Mouse (Mus musculus) heart, postnatal 14 days (tissue): Measurements from ENCODE around the gene Gnao1. TPM values are rescaled to one million over a fixed set of nuclear protein-coding genes. Genes with fewer than 3 reads are reported as not detected.

Source experiments
- DNase-seq, 2 experiments: peaks; one replicate each; pipeline ENCODE4 v3.0.0; 2021 to 2022
- intact Hi-C: fragments of 180-260 bp; cut with DNase I; formaldehyde crosslinking; loops from one replicate; pipeline ENCODE4 v1.15.1; 2025
- total RNA-seq, 2 experiments: library from RNA; stranded (reverse); gene quantifications; 2 replicates each; pipeline ENCODE4 v1.2.3; 2021

Gene Gnao1
- total RNA-seq, 2 experiments from 2014 or later = 20.0 to 26.8 TPM

DNA sequence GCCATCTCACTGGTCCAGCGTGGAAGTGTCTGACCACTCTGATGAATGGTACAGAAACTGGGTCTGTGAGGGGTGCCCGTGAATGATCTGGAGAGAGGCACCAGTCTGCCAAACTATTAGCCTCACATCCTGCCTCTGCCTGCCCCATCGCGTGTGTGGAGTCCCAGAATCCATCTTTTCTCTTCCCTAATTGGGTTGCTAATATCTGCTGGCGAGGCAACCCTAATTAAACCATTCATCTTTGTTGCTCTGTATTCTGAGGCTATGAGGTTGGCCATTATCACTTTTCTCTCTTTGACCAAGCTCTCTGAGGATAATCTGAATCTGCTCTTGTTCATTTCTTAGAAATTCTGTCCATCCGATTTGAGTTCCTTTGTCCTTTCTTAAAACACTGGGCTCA lies 121.6 kb downstream of the Gnao1 start:
- intact Hi-C loops = loop anchor here (5.0 kb wide), 2 partner anchors 119 to 339 kb away; no protein-coding TSS in a partner anchor
- DNase-seq = no peak

DNA sequence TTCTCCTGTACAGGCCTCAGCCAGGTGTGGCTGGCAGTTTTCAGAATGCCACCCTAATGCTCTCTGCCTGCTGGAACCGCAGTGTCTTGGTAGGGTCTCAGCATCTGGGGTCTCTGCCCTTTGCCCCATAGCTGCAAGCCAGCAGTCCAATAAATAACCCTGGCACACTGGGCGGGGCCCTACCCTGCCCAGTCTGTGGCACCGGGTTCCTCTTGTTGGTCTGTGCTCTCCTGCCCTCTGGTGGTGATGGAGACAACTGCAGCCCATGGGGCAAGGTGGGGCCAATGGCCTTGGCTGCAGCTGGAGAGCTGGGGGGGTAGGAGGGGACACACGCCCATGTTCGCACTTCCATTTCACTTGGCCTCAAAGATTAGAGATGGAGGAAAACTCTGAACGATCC lies 123.1 kb downstream of the Gnao1 start:
- intact Hi-C loops = loop anchor here (2.0 to 5.0 kb wide), 3 partner anchors 121 to 341 kb away; no protein-coding TSS in a partner anchor

DNA sequence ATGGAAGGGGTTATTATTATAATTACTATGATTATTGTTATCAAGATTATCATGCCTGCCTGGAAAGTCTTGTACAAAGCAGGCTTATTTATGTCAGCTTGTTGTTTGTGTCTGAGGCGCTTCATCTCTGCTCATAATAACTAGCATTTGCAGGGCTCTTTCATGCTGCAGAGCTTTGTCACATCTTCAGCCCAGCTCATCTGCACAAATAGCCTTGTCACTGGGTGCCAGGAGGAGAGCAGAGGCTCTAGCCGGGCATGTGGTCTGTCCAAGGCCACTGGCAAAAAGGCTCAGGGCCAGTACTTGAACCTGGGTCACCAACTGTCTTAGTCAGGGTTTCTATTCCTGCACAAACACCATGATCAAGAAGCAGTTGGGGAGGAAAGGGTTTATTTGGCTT lies 123.5 kb downstream of the Gnao1 start:
- intact Hi-C loops = loop anchor here (2.0 to 5.0 kb wide), 3 partner anchors 121 to 341 kb away; no protein-coding TSS in a partner anchor
- no peak for DNase-seq

More for the DNA sequence above, 123.1 kb downstream of the Gnao1 start:
- DNase-seq = peak; percentile 81 to 87

DNA sequence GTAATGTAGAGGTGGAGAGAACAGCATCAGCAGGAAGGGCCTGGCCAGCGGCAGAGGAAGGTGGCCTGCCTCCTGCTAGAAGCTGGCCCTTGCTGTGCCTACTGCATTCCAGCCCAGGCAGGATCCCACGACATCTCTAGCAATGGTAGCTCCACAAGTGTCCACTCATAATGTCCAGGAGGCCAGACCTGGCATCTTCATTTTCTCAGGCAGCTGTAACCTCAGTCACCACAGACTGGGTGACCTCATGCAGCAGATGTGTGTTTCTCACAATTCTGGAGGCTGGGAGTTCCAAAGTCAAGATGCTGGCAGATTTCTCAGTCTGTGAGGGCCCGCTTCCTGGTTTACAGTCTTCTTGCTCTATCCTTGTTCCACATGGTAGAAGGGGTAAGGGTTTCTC lies 128.4 kb downstream of the Gnao1 start:
- intact Hi-C loops = no loop called here
- DNase-seq = peak in 1 of 2 experiments; percentile 14

DNA sequence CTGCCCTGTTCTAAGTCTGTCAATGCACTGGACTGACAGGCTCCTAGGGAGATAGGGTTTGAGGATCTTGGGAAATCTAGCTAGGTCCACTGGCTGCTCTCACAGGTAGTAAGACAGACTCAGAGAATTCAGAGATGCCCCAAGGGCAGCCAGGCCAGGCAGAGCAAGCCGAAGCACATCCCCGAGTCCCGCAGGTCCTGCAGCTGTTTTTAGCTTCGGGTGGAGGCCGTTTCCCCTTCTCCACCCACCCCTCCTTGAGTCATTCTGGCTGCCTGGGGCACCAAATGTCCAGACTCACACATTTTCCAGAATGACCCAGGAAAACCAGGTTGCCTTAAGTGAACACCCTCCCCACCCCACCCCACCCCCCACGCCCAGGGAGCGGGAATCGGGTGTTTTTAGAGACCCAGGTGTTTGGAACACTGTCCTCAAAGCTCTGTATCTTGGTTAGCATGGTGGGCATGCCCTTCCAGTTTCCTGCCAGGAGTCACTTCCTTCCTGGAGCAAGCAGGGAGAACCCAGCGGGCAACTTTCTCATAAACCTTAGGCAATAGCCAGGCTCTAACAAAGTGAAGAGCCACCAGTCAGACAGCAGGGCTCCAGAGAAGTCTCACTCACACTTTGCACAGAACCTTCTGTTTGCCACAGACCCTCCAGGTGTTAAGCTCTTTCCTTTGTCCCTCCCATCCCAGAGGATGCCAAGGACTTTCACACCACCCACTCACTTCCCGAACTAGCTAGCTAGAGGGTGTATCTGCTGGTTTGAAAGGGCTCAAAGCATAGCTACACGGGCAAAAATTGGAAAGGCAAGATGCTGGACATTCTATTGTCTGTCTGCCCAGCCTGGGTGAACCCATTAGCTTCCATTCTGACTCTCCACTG lies 131.0 kb downstream of the Gnao1 start:
- intact Hi-C loops = no loop called here
- DNase-seq = no peak

DNA sequence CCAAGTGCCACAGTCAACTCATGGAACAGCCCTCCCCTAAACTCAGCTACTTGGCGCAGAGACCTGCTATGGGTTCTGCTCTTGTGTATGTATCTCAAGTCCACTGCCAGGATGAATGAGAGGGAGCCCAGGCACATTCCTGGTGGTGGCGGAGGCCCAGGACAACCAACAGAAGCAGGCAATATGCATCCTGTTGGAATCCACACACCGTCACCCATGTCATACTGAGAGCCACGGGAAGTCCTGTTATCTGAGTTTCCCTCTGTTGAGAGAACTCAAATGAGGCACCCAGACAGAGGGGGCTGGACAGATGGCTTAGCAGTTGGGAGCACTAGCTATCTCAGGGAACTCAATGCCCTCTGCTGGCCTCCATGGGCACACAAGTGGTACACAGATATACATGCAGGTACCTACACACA lies 131.9 kb downstream of the Gnao1 start:
- intact Hi-C loops = no loop called here
- peak in 1 of 2 experiments; percentile 8 for DNase-seq

DNA sequence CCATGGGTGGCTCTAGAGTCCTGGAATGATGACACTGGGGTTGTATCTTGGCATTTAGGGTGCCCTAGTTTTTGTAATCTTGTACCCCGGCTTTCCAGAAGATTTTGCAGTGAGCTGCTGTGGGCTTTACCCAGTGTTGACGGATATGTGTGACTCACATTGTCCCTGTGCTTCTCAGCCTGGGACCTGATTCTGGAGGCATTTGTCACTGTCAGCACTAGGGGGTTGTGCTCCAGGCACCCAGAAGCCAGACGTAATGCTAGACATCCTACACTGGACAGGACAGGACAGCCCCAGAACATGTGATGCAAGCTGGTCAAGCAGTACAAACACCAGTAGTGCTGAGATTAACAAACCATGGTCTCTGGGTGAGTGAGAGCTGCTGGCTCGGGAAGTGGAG lies 136.0 kb downstream of the Gnao1 start:
- no peak for DNase-seq
- intact Hi-C loops = no loop called here

DNA sequence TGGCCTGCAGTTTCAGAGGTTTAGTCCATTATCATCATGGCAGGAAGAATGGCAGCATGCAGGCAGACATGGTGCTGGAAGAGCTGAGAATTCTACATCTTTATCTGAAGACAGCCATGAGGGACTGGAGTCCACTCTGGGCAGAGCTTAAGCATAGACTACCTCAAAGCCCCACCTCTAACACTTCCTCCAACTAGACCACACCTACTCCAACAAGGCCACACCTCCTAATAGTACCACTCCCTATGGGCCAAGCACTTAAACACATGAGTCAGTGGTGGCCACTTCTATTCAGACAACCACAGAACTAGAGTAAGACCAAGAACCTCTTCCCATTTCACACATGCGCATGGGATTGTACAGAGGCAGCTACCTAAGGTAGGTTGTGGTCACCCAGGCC lies 136.6 kb downstream of the Gnao1 start:
- no peak for DNase-seq
- intact Hi-C loops = no loop called here

DNA sequence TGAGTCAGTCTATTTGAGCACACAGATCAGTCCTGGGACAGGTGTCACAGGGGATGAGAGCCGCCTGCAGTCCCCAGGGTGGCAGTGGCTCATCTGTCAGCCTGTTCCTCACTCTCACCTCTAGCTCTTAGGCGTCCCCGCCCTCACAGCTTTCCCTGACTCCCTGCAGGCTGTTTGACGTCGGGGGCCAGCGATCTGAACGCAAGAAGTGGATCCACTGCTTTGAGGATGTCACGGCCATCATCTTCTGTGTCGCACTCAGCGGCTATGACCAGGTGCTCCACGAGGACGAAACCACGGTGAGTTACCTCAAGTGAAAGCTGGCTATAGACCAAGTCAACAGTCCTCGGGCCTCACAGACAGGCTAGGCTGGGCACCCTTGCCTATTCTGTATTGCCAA lies 140.4 kb downstream of the Gnao1 start:
- no peak for DNase-seq
- intact Hi-C loops = loop anchor here (5.0 kb wide), 1 partner anchor 107 kb away; no protein-coding TSS in a partner anchor

DNA sequence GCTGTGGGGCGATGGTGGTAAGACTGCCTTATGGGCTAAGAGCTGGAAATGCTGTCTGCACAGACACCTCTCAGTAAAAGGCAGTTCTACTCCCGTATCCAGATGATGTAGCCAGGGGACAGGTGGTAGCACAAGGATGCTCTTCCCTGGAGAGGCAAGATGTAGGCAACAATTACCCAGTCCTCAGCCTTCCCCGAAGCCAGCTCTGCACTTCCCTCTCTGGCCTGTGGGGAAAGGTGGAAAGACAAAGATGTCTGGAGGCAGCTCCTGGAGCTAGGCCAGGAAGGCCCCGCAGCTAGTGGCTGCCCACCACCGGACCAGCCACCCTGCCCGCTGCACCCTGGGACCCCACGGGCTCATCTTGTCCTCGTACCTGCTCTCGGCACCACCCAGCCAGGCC lies 142.7 kb downstream of the Gnao1 start:
- intact Hi-C loops = loop anchor here (5.0 kb wide), 1 partner anchor 105 kb away; no protein-coding TSS in a partner anchor

DNA sequence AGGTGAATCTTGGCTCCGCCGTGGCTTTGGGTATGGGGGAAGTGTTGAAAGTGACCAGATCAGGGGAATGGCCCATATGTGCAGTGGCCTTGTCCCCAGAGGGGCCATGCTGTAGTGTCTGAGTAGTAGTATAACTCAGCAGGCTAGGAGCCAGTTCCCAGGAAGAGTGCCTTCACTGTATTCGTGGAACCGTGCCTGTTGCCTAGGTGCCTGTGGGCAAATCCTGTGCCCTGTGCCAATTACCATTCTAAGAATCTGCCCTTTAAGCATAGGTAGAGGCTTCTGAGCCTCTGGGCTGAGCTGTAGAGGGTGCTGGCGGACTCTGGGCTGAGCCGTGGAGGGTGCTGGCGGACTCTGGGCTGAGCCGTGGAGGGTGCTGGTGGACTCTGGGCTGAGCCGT lies 148.6 kb downstream of the Gnao1 start:
- intact Hi-C loops = no loop called here
- DNase-seq = peak; percentile 28 to 50

More for the DNA sequence above, 142.7 kb downstream of the Gnao1 start:
- DNase-seq = no peak

DNA sequence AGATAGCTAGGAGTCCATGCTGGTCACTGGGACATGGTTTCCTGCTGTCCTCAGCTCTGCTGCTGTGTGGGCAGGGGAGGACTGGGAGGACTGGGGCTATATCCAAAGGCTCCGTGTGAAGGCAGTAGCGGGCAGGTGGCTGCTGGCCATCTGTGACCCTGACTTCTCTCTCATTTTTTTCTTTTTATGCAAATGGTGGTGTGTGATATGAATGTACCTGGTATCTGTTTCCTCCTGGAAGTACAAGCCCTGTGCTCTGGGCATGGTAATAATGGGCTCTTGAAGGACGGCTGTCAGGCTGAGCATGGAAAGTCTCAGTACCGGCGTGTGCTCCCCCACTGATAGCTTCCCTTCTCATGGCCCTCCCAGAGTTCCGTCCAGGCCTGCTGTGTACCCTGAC lies 151.1 kb downstream of the Gnao1 start:
- intact Hi-C loops = no loop called here
- no peak for DNase-seq

DNA sequence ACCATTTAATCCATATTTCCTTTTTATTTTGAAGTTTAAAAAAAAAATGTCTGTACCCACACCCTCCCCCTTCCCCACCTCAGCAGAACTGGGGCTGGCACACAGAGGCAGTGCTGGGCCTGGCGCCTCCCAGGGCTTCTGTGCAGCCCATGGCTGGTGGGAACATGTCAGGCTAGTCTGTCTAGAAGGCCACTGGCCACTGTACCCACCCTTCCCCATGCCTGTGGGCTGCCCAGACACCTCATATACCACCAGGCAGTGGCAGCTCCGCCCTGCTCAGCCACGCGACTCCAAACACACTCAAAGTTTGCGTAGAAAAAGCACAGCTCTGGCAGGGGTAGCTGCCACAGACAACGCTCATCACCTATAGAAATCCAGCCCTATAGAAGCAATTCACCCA lies 158.5 kb downstream of the Gnao1 start:
- intact Hi-C loops = no loop called here

DNA sequence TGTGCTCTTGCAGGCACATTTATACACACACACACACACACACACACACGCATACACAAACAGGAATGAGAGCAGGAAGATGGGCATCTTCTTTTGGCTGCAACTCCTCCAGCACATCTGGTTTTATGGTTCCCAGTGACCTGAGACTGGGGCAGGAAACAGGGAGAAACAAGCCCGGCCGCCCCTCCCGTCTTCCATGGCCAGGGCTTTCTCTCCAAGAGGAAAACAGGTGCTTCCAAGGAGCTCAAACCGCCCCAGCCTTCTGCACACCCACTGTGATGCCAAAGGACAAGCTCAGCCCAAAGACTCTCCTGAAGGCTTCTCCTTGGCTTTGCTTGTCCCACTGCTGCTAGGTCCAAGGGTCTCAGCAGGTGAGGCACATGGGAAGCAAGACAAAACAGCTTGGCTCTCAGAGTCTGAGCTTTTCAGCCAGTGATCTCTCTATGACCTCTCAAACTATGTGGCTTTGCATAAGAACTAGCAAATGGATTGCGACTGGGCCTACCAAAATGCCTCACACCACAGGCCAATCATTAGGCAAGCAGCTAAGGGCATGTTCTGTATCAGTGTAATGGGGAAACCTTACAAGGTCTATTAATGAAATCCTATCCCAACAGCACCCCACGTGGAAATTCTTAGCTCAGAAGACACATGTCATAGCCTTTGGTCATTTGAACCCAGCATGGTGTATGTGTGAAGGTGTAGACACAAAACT lies 160.0 kb downstream of the Gnao1 start:
- intact Hi-C loops = no loop called here
- no peak for DNase-seq

More for the DNA sequence above, 158.5 kb downstream of the Gnao1 start:
- no peak for DNase-seq

DNA sequence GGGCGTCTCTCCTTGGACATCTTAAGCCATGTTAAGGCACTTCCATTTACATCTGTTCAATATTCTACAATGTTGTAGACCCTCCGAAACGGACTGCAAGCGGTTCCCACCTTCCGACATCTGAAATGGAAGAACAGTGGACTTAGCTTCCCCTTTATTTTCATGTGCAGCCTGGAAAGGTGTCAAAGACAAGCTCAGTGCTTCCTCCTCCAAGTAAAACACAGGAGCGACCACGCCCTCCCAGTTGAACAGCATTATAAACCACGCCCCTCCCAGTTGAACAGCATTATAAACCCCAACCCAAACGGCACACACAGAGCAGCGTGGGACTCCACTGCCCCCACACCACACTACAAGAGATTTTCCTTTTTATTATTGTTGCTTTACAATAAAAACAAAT lies 161.7 kb downstream of the Gnao1 start:
- DNase-seq = no peak
- intact Hi-C loops = no loop called here

DNA sequence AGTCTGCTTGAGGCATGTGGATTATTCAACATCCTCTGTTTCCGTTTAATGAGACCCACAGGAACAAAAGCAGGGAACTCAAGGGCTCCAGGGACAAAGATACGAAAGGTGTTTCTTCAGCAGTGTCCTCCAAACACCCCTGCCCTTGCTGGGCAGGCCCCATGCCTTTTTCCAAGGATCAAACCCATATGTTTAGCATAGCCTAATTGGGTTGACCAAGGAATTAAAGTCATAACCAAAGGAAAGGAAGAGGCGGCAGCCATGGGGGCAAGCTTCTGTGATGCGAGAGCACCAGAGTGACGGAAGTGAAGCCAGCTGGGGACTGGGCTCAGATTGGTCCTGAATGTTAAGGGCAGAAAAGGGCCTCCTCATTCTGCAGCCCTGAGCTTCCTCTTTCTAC lies 162.4 kb downstream of the Gnao1 start:
- DNase-seq = no peak

DNA sequence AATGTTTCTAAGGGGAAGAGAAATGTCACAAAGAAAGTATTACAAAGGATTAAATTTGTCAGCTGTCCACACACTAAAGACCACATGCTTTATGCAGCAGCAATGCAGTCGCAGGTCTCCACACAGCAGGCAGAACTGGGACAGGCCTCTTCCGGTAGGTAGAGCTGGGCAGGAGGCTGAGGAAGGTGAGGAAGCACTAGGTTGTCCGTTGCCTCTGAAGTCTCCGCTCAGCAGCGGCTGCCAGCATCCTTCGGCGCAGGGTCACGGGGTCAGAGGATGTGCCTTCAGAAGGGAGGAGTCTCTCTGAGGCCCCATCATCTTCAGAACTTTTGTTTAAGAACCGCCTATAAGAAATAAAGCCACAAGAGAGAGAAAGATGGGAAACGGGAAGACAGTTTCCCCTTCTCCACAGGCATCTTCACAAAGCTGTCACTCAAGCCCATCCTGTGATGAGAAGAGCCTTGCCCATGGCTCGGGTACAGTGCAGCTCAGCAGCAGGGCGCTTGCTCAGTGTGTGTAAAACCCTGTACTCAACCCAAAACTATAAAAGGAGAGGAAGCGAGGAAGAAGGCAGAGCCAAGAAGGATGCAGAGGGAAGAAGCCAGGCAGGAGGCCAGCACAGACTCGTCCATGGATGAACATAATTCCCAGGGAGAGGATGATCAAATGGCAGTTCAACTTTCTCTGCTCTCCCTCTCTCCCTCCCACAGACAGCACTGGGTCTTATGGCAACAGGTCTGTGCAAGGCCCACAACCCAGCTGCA lies 163.4 kb downstream of the Gnao1 start:
- intact Hi-C loops = no loop called here
- DNase-seq = no peak

More for the DNA sequence above, 162.4 kb downstream of the Gnao1 start:
- intact Hi-C loops = no loop called here

DNA sequence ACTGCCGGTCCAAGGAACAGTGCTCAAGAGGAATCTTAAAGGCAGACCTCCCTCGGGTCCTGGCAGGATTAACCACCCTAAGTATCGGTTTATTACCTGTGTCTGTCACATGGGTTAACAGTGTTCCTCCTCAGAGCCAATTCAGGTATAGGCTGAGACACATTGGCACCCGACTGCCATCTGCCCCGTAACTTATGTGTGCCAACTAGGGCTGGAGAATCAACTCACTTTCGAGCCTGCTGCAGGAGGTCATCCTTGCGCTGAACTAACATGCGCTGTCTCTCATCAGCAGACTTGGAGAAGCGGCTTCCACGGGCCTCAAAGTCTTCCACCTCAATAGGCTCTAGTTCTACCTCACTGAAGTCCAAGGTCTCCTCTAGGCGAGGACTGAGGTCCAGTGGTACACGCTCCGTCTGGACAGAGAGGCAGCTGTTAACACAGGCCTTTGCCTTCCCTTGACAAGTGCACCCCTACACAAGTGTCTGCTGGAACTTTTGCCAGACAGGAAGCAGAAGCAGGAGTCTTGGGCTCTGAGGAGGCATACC lies 164.1 kb downstream of the Gnao1 start:
- intact Hi-C loops = no loop called here
- DNase-seq = no peak

DNA sequence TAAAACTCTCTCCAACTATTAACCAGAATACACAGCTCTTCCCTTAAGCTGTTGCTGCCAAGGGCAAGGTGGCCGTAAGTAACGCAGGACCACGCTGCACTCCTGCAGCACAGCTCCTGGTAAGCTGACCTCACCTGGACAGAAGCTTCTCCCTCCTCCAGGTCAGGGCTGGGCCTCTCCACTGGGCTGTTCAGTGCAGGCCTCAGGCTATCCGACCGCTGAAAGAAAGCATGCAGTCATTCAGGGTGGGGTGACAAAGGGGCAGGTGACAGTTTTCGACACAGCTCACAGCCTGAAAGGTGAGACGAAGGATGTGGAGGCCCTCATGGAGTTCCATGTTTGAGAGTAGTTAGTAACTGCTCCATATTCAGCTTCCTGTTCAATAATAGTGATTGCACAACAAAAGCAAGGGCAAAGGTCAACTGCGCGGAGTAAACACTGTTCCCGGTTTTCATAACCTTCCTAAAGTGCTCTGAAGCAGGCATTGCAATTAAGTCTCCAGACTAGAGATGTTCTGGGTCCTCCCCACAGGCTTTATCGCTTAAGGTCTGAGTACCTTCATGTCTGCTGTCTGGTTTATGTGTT lies 164.9 kb downstream of the Gnao1 start:
- no peak for DNase-seq

DNA sequence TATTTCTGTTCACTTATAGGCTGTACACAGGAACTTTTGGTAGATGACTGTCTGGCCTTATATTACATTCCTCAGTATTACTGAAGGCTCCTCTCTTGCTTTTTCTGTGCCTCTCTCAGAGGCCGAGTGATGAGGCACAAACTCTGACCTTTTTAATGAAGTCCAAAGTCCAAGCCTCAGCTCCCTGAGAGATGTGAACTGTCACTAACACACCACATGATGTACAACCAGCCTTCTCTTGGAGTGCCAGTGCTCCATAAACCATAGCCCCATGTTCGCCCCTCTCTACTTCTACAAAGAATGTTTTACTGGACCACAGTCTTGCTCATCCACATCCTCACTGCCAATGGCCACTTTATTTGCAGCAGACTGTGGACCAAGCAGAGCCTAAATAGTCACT lies 165.6 kb downstream of the Gnao1 start:
- intact Hi-C loops = loop anchor here (5.0 kb wide), 1 partner anchor 82 kb away; no protein-coding TSS in a partner anchor
- no peak for DNase-seq

More for the DNA sequence above, 164.9 kb downstream of the Gnao1 start:
- intact Hi-C loops = loop anchor here (5.0 kb wide), 1 partner anchor 83 kb away; no protein-coding TSS in a partner anchor
